Mouse (Mus musculus): ENCODE measurements at regions not wholly inside any gene's neighbourhood (a gene's known extent, or its start where the extent isn't known, plus 50 kb on each side); places are given as distances from the start of the nearest gene placed in this dataset.
A peak's percentile ranks its signal among the peaks of the same experiment; 100 is the strongest.

DNA sequence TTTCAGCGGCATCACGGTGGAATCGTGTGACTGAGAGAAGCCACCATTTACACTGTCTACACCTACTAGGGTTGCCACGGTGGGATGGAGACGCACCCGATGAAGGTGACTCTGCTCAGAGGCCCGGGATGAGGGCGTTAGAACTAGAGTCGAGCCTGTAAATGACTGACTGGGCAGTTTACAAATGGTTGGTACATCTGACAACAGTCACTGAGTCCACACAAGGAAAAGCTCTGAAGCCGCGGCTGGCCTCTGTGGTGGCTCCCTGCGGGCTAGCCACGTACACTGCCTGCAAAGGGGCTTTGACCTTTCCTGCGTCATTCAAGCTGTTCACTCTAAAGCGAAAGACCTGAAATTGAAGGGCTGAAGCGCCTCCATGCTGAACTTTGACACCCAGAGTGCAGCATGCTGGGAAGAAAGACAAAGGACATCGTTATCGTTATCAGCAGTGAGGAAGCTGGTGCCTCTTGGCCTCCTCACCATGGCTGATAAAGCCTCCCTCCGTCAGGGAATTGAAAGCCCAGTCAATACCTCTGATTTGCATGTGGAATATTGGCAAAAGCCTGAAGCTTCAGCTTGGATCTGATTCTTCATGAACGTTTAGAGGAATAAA lies 462.1 kb upstream of the Arglu1 start:
- DNase-seq (ENCODE audit: low spot score in 2 of 2): no peak
- intact Hi-C loops (cut with DNase I): no loop called here

DNA sequence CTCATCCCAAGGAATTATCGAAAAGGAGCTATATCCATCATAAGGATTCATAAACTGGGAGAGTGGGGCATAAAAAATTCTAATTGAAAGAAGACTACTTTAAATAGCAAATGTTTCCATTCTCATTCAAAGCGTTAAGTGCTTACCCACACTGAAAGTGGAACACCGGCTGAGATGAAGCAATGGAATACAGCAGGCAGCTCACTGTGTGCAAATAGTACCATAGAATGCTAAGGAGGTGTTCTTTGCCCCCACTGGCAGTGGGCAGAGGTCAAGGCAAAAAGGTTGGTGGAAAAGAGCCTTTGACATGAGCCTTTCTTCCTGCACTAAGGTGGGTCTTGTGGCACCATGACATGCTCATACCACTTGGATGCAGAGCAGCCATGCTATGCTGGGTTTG lies 454.0 kb upstream of the Arglu1 start:
- intact Hi-C loops (cut with DNase I): no loop called here
- DNase-seq (ENCODE audit: low spot score in 2 of 2): no peak

DNA sequence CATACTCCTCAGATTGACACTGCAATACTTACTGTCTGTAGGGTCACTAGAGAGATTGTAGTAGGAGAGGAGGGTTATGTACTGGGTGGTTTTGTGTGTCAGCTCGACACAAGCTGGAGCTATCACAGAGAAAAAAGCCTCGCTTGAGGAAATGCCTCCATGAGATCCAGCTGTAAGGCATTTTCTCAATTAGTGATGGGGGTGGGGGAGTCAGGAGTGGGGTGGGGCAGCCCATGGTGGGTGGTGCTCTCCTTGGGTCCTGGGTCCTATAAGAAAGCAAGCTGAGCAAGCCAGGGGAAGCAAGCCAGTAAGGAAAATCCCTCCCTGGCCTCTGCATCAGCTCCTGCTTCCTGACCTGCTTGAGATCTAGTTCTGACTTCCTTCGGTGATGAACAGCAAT lies 449.5 kb upstream of the Arglu1 start:
- intact Hi-C loops (cut with DNase I): no loop called here
- no peak for DNase-seq (ENCODE audit: low spot score in 2 of 2)

GRCm38 (mm10) chr8:9139059-9139620 lies 448.8 kb upstream of the Arglu1 start:
- intact Hi-C loops (cut with DNase I): no loop called here
- no peak for DNase-seq (ENCODE audit: low spot score in 2 of 2)

DNA sequence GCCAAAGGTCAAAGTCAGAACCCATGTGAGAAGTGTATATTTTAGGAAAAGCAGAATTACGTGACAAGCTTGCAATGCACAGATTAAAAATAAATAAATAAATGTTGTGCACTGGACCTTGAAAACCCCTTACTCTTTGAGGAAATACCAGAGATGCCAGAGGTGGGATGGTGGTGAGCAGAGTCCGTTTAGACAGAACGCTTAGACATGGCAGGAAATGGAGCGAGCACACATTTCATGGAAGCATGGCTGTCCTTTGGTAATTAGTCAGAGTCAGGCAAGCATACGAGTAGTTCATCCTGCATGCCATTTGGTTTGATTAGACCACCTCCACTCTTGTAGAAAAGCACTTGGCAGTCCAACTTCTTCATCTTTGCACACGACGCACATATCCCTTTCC lies 443.4 kb upstream of the Arglu1 start:
- intact Hi-C loops (cut with DNase I): no loop called here
- DNase-seq (ENCODE audit: low spot score in 2 of 2): no peak

GRCm38 (mm10) chr8:9132612-9133218 lies 442.4 kb upstream of the Arglu1 start:
- intact Hi-C loops (cut with DNase I): no loop called here
- no peak for DNase-seq (ENCODE audit: low spot score in 2 of 2)

DNA sequence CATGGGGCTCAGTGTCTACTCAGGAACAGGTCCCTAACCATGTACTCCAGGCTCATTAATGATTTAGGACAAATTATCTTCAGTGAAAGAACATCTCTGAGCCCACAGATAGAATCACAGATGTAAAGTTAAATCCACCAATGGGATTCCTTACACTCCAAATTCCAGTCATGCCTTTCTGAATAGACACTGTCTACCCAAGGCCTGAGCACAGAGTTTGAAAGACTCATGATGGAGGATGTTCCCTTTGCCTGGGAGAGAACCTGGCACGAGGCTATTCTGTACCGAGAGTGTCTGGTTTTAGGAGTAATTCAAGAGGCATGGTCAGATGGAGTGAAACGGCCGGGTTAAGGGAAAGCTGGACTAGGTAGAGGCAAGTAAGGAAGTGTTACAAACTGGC lies 440.9 kb upstream of the Arglu1 start:
- intact Hi-C loops (cut with DNase I): no loop called here
- DNase-seq (ENCODE audit: low spot score in 2 of 2): no peak

- DNase-seq (ENCODE audit: low spot score in 2 of 2): no peak
- intact Hi-C loops (cut with DNase I): no loop called here
These were observed 434.2 kb upstream of the Arglu1 start for GRCm38 (mm10) chr8:9124503-9124902.

- no peak for DNase-seq (ENCODE audit: low spot score in 2 of 2)
These were observed 427.8 kb upstream of the Arglu1 start for GRCm38 (mm10) chr8:9117809-9118737.

GRCm38 (mm10) chr8:9095980-9096379 lies 405.7 kb upstream of the Arglu1 start:
- DNase-seq (ENCODE audit: low spot score in 2 of 2): no peak
- intact Hi-C loops (cut with DNase I): no loop called here

More at GRCm38 (mm10) chr8:9117809-9118737, 427.8 kb upstream of the Arglu1 start:
- intact Hi-C loops (cut with DNase I): no loop called here

- intact Hi-C loops (cut with DNase I): no loop called here
- DNase-seq (ENCODE audit: low spot score in 2 of 2): no peak
These were observed 403.7 kb upstream of the Arglu1 start for GRCm38 (mm10) chr8:9094002-9094401.

DNA sequence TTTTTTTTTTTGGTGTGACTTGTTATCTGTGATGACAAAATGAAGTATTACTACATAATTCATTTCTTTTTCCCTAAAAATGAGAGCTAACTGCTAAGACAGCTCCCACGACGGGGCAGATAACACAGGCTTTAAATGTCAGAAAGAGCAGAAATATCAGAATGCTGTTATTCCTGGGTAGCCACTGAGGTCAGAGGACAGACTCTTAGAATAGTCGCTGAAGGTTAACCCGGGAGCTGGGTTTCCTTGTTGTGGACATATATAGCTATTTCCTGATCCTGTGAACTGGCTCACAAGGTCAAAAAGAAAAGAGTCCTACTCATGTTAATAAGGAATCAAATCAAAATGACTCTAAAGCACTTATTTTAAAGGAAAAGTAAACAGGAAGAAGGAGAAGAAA lies 403.0 kb upstream of the Arglu1 start:
- no peak for DNase-seq (ENCODE audit: low spot score in 2 of 2)
- intact Hi-C loops (cut with DNase I): no loop called here

DNA sequence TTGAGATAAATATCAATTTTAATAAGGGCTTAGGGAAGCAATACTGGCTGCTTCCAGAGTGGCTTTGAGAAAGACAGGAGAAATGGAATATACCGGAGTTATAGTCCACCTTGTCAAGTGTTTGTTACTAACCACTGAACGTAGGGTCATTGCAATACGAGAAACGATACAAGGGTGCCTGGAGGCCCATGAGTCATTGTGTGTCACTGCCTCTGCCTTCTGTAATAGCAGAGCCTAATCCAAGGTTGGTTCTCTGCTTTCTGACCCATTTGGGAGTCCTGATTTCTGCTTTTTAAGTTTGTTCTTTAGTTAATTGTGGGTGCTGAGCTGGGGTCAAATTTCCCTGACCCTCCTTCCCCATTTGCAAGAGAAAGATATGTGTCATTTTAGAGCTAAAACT lies 382.4 kb upstream of the Arglu1 start:
- no peak for DNase-seq (ENCODE audit: low spot score in 2 of 2)
- intact Hi-C loops (cut with DNase I): no loop called here

DNA sequence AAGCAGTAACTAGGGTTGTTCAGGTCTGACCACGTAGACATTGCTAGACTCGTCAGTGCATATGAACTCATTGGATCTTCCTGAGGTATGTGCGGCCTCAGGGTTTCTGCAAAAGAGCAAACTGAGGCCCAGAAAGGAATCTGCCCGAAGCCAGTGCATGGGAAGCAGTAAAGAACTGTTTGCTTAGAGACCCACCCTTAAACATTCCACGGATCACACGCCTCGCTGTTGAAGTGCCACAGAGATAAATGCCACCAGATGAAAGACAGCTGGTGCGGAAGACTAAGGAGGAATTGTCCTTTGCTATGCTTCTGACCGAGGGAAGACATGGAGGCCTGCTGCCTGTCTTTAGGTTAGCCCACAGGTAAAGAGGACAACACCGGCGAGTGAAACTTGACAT lies 382.0 kb upstream of the Arglu1 start:
- intact Hi-C loops (cut with DNase I): no loop called here
- no peak for DNase-seq (ENCODE audit: low spot score in 2 of 2)

DNA sequence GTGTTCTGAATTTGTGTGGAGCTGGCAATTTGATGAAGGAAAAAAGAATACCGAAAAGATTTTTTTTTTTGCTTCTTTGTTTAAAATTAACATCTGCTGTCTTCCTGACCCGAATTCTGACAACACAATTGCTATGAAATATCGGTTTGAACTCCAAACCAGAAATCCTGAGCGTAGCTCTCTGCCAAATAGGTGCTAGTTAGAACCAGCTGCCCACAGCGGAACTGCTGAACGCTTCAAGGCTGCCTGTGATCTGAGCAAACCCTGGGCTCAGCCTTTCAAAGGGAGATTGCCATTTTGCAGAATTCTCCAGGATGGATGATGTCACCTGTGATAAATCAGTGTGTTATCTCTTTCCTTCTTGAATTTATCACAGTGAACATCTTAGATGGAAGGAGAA lies 380.6 kb upstream of the Arglu1 start:
- no peak for DNase-seq (ENCODE audit: low spot score in 2 of 2)
- intact Hi-C loops (cut with DNase I): no loop called here

GRCm38 (mm10) chr8:9069845-9070244 lies 379.5 kb upstream of the Arglu1 start:
- intact Hi-C loops (cut with DNase I): no loop called here
- no peak for DNase-seq (ENCODE audit: low spot score in 2 of 2)

DNA sequence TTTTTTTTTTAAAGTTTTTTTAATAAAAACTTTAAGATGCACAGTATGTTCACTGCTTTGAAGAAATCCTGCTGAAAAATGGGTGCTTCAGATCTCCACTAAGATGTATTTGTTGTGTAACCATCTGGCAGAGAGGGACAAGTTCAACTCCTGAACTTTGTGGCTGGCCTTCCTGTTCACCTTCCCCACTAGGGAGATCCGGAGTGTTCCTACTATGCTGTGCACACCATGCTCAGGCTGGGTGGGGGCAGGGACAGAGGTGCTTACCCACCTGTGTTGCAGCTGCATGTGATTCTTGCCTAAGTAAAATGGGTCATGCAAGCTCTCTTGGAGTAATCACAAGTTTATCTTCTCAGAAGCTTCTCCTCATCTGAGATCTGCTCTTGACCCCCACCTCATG lies 377.4 kb upstream of the Arglu1 start:
- DNase-seq (ENCODE audit: low spot score in 2 of 2): no peak
- intact Hi-C loops (cut with DNase I): no loop called here

- intact Hi-C loops (cut with DNase I): no loop called here
- no peak for DNase-seq (ENCODE audit: low spot score in 2 of 2)
These were observed 369.8 kb upstream of the Arglu1 start for GRCm38 (mm10) chr8:9060166-9060565.

DNA sequence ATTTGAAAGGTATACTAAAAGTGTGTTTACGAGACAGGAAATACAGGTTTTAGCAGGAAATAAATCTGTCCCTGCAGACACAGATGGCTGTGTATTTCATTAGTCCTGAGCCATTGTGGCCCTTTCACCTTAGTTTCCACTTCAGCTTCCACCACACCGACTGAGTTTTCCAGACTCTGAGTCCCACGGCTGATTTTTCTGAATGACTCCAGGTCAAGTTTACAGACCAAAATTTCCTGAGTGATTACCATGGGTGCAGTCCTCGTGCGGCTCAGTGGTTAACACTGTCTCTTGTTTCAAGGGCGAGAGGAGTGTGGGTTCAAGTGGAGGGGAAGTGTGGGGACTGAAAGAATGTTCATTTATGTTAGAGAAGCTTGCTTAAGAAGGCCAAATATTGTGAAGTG lies 365.1 kb upstream of the Arglu1 start:
- intact Hi-C loops (cut with DNase I): no loop called here
- no peak for DNase-seq (ENCODE audit: low spot score in 2 of 2)

DNA sequence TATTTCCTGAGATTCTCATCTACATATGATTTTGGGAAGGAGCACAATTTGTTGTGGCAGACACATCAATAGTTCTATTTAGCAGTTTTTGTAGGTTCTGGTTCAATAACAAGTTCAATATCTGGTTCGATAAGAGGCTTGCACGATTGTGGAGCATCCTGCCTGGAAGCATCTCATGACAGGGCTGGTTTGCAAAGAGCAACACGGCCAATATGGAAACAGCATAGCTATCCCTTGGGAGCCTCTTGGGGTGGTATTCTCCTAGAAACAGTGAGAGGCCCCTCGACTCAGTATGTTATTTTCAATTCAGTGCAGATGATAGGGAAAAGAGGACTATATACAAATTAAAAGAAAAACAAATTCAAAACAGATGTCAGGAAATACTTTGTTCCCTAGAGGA lies 364.5 kb upstream of the Arglu1 start:
- intact Hi-C loops (cut with DNase I): no loop called here
- no peak for DNase-seq (ENCODE audit: low spot score in 2 of 2)

- intact Hi-C loops (cut with DNase I): no loop called here
- DNase-seq (ENCODE audit: low spot score in 2 of 2): peak in 1 of 2 experiments; percentile 13
These were observed 361.4 kb upstream of the Arglu1 start for GRCm38 (mm10) chr8:9051699-9052098.
